Mouse (Mus musculus): ENCODE measurements at regions not wholly inside any gene's neighbourhood (a gene's known extent, or its start where the extent isn't known, plus 50 kb on each side); places are given as distances from the start of the nearest gene placed in this dataset.
A peak's percentile ranks its signal among the peaks of the same experiment; 100 is the strongest.

GRCm38 (mm10) chrX:139392777-139393176 is 59.3 kb downstream of the Trap1a start:
- no peak for DNase-seq

- DNase-seq = peak; percentile 64
These were observed 63.5 kb upstream of the D330045A20Rik start for GRCm38 (mm10) chrX:139416701-139417100.

- DNase-seq = peak; percentile 1
These were observed 60.3 kb upstream of the D330045A20Rik start for GRCm38 (mm10) chrX:139419867-139420266.

- no peak for DNase-seq
These were observed 55.9 kb upstream of the D330045A20Rik start for GRCm38 (mm10) chrX:139424307-139424706.

All from kidney, postnatal 14 days (tissue).